Mouse (Mus musculus) CH12.LX (cell line): Measurements from ENCODE around the gene Rtel1. TPM values are rescaled to one million over a fixed set of nuclear protein-coding genes. Genes with fewer than 3 reads are reported as not detected.

Experiments
- DNase-seq: peaks from one replicate; pipeline ENCODE4 v3.0.0-alpha.2; 2013; ENCODE audit errors: extremely low read depth
- H3K27ac ChIP-seq: 2 replicates; pipeline ENCODE4 v1.5.1; 2012; ENCODE audit warnings: low read depth, mild to moderate bottlenecking, control low read depth, moderate library complexity; ENCODE audit not compliant: insufficient read depth
- H3K27me3 ChIP-seq: replicated peaks from 2 replicates; pipeline ENCODE3; 2012; ENCODE audit warnings: inconsistent platforms
- H3K36me3 ChIP-seq, 2 experiments: replicated peaks in 1 of 2; 2 replicates each; pipeline versions ENCODE3 to v1.6.1; 2012; ENCODE audit warnings: inconsistent platforms in 1 of 2, low read length in 1 of 2, mild to moderate bottlenecking in 1 of 2, mixed read lengths in 1 of 2, moderate library complexity in 1 of 2; ENCODE audit not compliant: control insufficient read depth in 1 of 2, insufficient read depth in 1 of 2
- H3K4me1 ChIP-seq, 2 experiments: 2 replicates each; pipeline ENCODE4 v1.6.1; 2012; ENCODE audit warnings: inconsistent platforms in 1 of 2, moderate library complexity in 1 of 2; ENCODE audit not compliant: insufficient read depth in 2 of 2, control insufficient read depth in 1 of 2
- H3K4me2 ChIP-seq: 2 replicates; pipeline ENCODE4 v1.6.1; 2012; ENCODE audit warnings: low read depth, mild to moderate bottlenecking, control low read depth; ENCODE audit not compliant: poor library complexity, insufficient read depth, severe bottlenecking
- H3K4me3 ChIP-seq, 3 experiments: fragments of 150-350 bp in 1 of 3; sonication (generic) in 1 of 3; replicated peaks in 1 of 3; 2 replicates each; pipeline versions ENCODE3 to v1.5.1; 2011 to 2012; ENCODE audit warnings: low read depth in 2 of 3, low read length in 2 of 3, mild to moderate bottlenecking in 2 of 3, moderate library complexity in 2 of 3, control low read depth in 1 of 3, improper control_type of control experiment in 1 of 3, inconsistent platforms in 1 of 3, mixed read lengths in 1 of 3; ENCODE audit not compliant: poor library complexity in 1 of 3
- H3K79me2 ChIP-seq: replicated peaks from 2 replicates; pipeline ENCODE4 v1.6.1; 2012; ENCODE audit warnings: mild to moderate bottlenecking, moderate library complexity; ENCODE audit not compliant: control insufficient read depth, poor library complexity, insufficient read depth, severe bottlenecking; ENCODE audit errors: extremely low read depth
- H3K9ac ChIP-seq: 2 replicates; pipeline ENCODE4 v1.6.1; 2012; ENCODE audit warnings: low read depth, mild to moderate bottlenecking, control low read depth, moderate library complexity; ENCODE audit not compliant: insufficient read depth
- H3K9me3 ChIP-seq: replicated peaks from 2 replicates; pipeline ENCODE3; 2012; ENCODE audit warnings: low read length, inconsistent platforms, mixed read lengths
- BHLHE40 ChIP-seq: IDR thresholded peaks from 2 replicates; pipeline ENCODE4 v1.6.1; 2011; ENCODE audit warnings: mild to moderate bottlenecking, low read depth, low read length, improper control_type of control experiment
- CHD1 ChIP-seq: IDR thresholded peaks from 2 replicates; pipeline ENCODE4 v1.6.1; 2012; ENCODE audit warnings: low read depth, low read length, improper control_type of control experiment, inconsistent platforms
- CHD2 ChIP-seq: IDR thresholded peaks from 2 replicates; pipeline ENCODE4 v1.6.1; 2011; ENCODE audit warnings: low read length, improper control_type of control experiment
- CTCF ChIP-seq, 2 experiments: IDR thresholded peaks in 1 of 2; conservative IDR thresholded peaks in 1 of 2; 2 replicates each; pipeline ENCODE4 v1.5.1; 2011 to 2012; ENCODE audit warnings: low read depth in 2 of 2, low read length in 2 of 2, improper control_type of control experiment in 1 of 2, inconsistent platforms in 1 of 2, mild to moderate bottlenecking in 1 of 2, moderate library complexity in 1 of 2
- E2F4 ChIP-seq: IDR thresholded peaks from 2 replicates; pipeline ENCODE4 v1.6.1; 2011; ENCODE audit warnings: low read depth, low read length, improper control_type of control experiment; ENCODE audit not compliant: insufficient replicate concordance
- ELF1 ChIP-seq: IDR thresholded peaks from 2 replicates; pipeline ENCODE4 v1.6.1; 2014; ENCODE audit warnings: low read depth, mild to moderate bottlenecking, inconsistent platforms, low read length, improper control_type of control experiment
- EP300 ChIP-seq: IDR thresholded peaks from 2 replicates; pipeline ENCODE4 v1.6.1; 2011; ENCODE audit warnings: low read length, improper control_type of control experiment
- ETS1 ChIP-seq: conservative IDR thresholded peaks from 2 replicates; pipeline ENCODE4 v1.6.1; 2012; ENCODE audit warnings: low read depth, mild to moderate bottlenecking, inconsistent platforms, low read length, improper control_type of control experiment, moderate library complexity
- GABPA ChIP-seq: IDR thresholded peaks from 2 replicates; pipeline ENCODE4 v1.6.1; 2012; ENCODE audit warnings: low read depth, low read length, improper control_type of control experiment, inconsistent platforms; ENCODE audit not compliant: insufficient replicate concordance
- HCFC1 ChIP-seq: IDR thresholded peaks from 2 replicates; pipeline ENCODE4 v1.6.1; 2012; ENCODE audit warnings: low read depth, mild to moderate bottlenecking, inconsistent platforms, low read length, improper control_type of control experiment
- IRF4 ChIP-seq: IDR thresholded peaks from 2 replicates; pipeline ENCODE4 v1.6.1; 2014; ENCODE audit warnings: low read depth, mild to moderate bottlenecking, inconsistent platforms, low read length, improper control_type of control experiment
- JUN ChIP-seq: IDR thresholded peaks from 2 replicates; pipeline ENCODE4 v1.6.1; 2011; ENCODE audit warnings: low read depth, mild to moderate bottlenecking, low read length, improper control_type of control experiment, moderate library complexity; ENCODE audit not compliant: insufficient read depth
- JUND ChIP-seq: conservative IDR thresholded peaks from 2 replicates; pipeline ENCODE4 v1.6.1; 2011; ENCODE audit warnings: low read depth, low read length, improper control_type of control experiment
- KAT2A ChIP-seq: IDR thresholded peaks from 2 replicates; pipeline ENCODE4 v1.6.1; 2012; ENCODE audit warnings: low read length, improper control_type of control experiment, inconsistent platforms; ENCODE audit not compliant: insufficient replicate concordance
- MAFK ChIP-seq: IDR thresholded peaks from 2 replicates; pipeline ENCODE4 v1.6.1; 2011; ENCODE audit warnings: low read length, improper control_type of control experiment; ENCODE audit not compliant: insufficient replicate concordance
- MAX ChIP-seq: IDR thresholded peaks from 2 replicates; pipeline ENCODE4 v1.6.1; 2011; ENCODE audit warnings: low read length, improper control_type of control experiment
- MAZ ChIP-seq: IDR thresholded peaks from 2 replicates; pipeline ENCODE4 v1.6.1; 2012; ENCODE audit warnings: low read depth, mild to moderate bottlenecking, inconsistent platforms, low read length, improper control_type of control experiment, moderate library complexity
- MEF2A ChIP-seq: IDR thresholded peaks from 2 replicates; pipeline ENCODE4 v1.6.1; 2014; ENCODE audit warnings: low read depth, mild to moderate bottlenecking, inconsistent platforms, low read length, improper control_type of control experiment, borderline replicate concordance
- MXI1 ChIP-seq: IDR thresholded peaks from 2 replicates; pipeline ENCODE4 v1.6.1; 2011; ENCODE audit warnings: mild to moderate bottlenecking, low read depth, low read length, improper control_type of control experiment
- MYC ChIP-seq: IDR thresholded peaks from 2 replicates; pipeline ENCODE4 v1.6.1; 2011; ENCODE audit warnings: low read depth, mild to moderate bottlenecking, improper control_type of control experiment, low read length
- NELFE ChIP-seq: IDR thresholded peaks from 2 replicates; pipeline ENCODE4 v1.6.1; 2011; ENCODE audit warnings: low read depth, low read length, improper control_type of control experiment
- NRF1 ChIP-seq: IDR thresholded peaks from 2 replicates; pipeline ENCODE4 v1.6.1; 2014; ENCODE audit warnings: low read depth, mild to moderate bottlenecking, inconsistent platforms, low read length, improper control_type of control experiment, moderate library complexity
- PAX5 ChIP-seq: IDR thresholded peaks from 2 replicates; pipeline ENCODE4 v1.6.1; 2012; ENCODE audit warnings: low read length, inconsistent platforms, mixed read lengths
- POLR2A ChIP-seq: IDR thresholded peaks from 2 replicates; pipeline ENCODE4 v1.6.1; 2011; ENCODE audit warnings: low read depth, mild to moderate bottlenecking, improper control_type of control experiment, low read length
- POLR2AphosphoS2 ChIP-seq: IDR thresholded peaks from 2 replicates; pipeline ENCODE4 v1.6.1; 2011; ENCODE audit warnings: low read depth, low read length, improper control_type of control experiment
- RAD21 ChIP-seq: IDR thresholded peaks from 2 replicates; pipeline ENCODE4 v1.6.1; 2011; ENCODE audit warnings: low read depth, mild to moderate bottlenecking, low read length, improper control_type of control experiment, moderate library complexity
- RCOR1 ChIP-seq: conservative IDR thresholded peaks from 2 replicates; pipeline ENCODE4 v1.6.1; 2012; ENCODE audit warnings: low read depth, mild to moderate bottlenecking, inconsistent platforms, low read length, improper control_type of control experiment
- SIN3A ChIP-seq: IDR thresholded peaks from 2 replicates; pipeline ENCODE4 v1.6.1; 2012; ENCODE audit warnings: low read length, improper control_type of control experiment, inconsistent platforms
- SMC3 ChIP-seq: IDR thresholded peaks from 2 replicates; pipeline ENCODE4 v1.6.1; 2011; ENCODE audit warnings: low read depth, low read length, improper control_type of control experiment
- TBP ChIP-seq: conservative IDR thresholded peaks from 2 replicates; pipeline ENCODE4 v1.6.1; 2011; ENCODE audit warnings: low read depth, low read length, improper control_type of control experiment
- TCF12 ChIP-seq: IDR thresholded peaks from 2 replicates; pipeline ENCODE4 v1.6.1; 2014; ENCODE audit warnings: low read depth, mild to moderate bottlenecking, inconsistent platforms, low read length, improper control_type of control experiment
- UBTF ChIP-seq: IDR thresholded peaks from 2 replicates; pipeline ENCODE4 v1.6.1; 2012; ENCODE audit warnings: low read depth, mild to moderate bottlenecking, inconsistent platforms, low read length, improper control_type of control experiment, moderate library complexity
- USF1 ChIP-seq: IDR thresholded peaks from 2 replicates; pipeline ENCODE4 v1.6.1; 2014; ENCODE audit warnings: low read depth, mild to moderate bottlenecking, inconsistent platforms, low read length, improper control_type of control experiment
- USF2 ChIP-seq: conservative IDR thresholded peaks from 2 replicates; pipeline ENCODE4 v1.6.1; 2011; ENCODE audit warnings: low read depth, low read length, improper control_type of control experiment
- ZC3H11A ChIP-seq: IDR thresholded peaks from 2 replicates; pipeline ENCODE4 v1.6.1; 2012; ENCODE audit warnings: low read depth, mild to moderate bottlenecking, inconsistent platforms, low read length, improper control_type of control experiment
- ZKSCAN1 ChIP-seq: IDR thresholded peaks from 2 replicates; pipeline ENCODE4 v1.6.1; 2012; ENCODE audit warnings: low read depth, inconsistent platforms, low read length, improper control_type of control experiment, borderline replicate concordance
- ZNF384 ChIP-seq: IDR thresholded peaks from 2 replicates; pipeline ENCODE4 v1.6.1; 2012; ENCODE audit warnings: low read depth, low read length, improper control_type of control experiment, inconsistent platforms
- dilution Hi-C: fragments of 300-500 bp; cut with MboI; formaldehyde crosslinking; loops from 2 replicates; pipeline ENCODE4 v1.14.3; 2020; ENCODE audit warnings: low sequenced_read_pairs; ENCODE audit not compliant: extremely low pct_unique_long_range_greater_than_20kb, extremely low pct_ligation_motif_present
- in situ Hi-C: fragments of 300-500 bp; cut with MboI; formaldehyde crosslinking; loops from 3 replicates; pipeline ENCODE4 v1.14.3; 2019; ENCODE audit warnings: low sequenced_read_pairs, low pct_ligation_motif_present, low pct_unique_long_range_greater_than_20kb, mixed read lengths
- polyA plus RNA-seq: library from polyadenylated mRNA; unstranded; fragments of >175 nt; gene quantifications from 2 replicates; pipeline ENCODE4 v1.2.1, GENCODE M21; 2012; ENCODE audit warnings: low read depth; ENCODE audit not compliant: insufficient read length
- total RNA-seq, 2 experiments: library from RNA; depleted of rRNA; stranded (reverse); fragments of 300-350 nt in 1 of 2; fragments of >200 nt in 1 of 2; gene quantifications; 2 replicates each; pipeline ENCODE4 v1.2.3; 2012 to 2014

The Rtel1 gene
- 65.4 and 83.8 TPM in 2 replicates for total RNA-seq (2012; rRNA removed)
- total RNA-seq (2014; rRNA removed): 67.6 and 74.9 TPM in 2 replicates
- polyA plus RNA-seq: 70.7 and 89.2 TPM in 2 replicates

DNA sequence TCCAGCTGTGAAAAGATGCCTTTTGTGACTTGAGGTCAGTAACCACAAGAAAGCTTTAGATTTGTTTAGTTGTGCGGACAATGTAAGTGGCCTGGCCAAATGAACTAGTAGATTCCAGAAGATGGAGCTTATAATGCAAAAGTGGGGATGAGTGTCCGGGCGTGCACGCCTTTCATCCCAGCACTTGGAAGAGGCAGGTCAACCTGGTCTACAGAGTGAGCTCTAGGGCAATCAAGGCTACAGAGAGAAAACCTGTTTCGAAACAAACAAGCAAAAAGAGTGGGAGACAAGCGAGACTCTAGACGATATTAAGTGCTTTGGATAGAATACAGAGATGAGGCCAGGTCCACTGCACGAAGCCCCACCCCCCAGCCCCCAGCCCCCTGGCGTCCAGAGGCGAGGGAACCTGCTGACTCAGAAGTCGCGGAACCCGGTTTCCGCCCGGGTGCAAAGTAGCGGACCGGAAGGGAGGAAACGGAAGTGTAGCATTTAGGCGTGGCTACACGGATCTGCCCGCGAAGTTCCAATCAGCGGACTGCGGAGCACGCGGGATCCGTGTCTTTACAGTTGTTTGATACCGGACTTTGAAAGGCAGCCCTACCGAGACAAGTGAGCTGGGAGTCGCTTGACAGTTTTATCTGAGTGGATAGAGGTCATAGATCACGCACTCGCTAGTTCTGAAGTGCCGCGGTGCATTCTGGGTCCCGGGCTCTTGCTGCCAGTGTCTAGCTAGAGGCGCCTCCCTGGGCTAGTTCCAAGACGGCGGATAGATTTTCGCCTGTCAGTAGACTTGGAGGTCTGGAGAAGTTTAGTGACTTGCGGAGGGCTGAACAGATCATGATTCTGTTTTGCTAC lies at the start of gene Rtel1:
Gene Rtel1, plus strand, starts transcription at position 492 of the 855 bp plus-strand sequence.
- Histone ChIP-seq H3K9me3 (no peaks in the 10 kb centered on the region), H3K4me1 (peaks cover 8 to 20% of the 10 kb centered on the region in 2 experiments), H3K4me3 (peak within 1 kb of the TSS; percentile 64 to 79 (median 73)), H3K79me2 (peaks cover 14% of the 10 kb centered on the region), H3K9ac (peak within 1 kb of the TSS; percentile 72), H3K27me3 (peaks cover 21% of the 10 kb centered on the region), H3K4me2 (peak within 1 kb of the TSS; percentile 92), H3K27ac (peak within 1 kb of the TSS; percentile 63; the same call in 1 of the 2 replicates), H3K36me3 (peaks cover 24 to 35% of the 10 kb centered on the region in 2 experiments)
- peak; percentile 90 for DNase-seq
- in situ Hi-C loops (loop anchor here (10.0 kb wide), 1 partner anchor 135 kb away; the partner anchor contains the start of gene Ppdpf), dilution Hi-C loops (no loop called here)
- peak; percentile 96 for TF ChIP-seq SIN3A
- TF ChIP-seq GABPA: no peak; the same call in 1 of the 2 replicates
- 0 out of 2 replicates have a peak, but pooled peaks have one; percentile 42 for TF ChIP-seq TCF12
- TF ChIP-seq MXI1: peak; percentile 99
- TF ChIP-seq USF1: no peak
- no peak for TF ChIP-seq CHD1
- TF ChIP-seq POLR2AphosphoS2: peak; percentile 66; the same call in 1 of the 2 replicates
- peak; percentile 87 for TF ChIP-seq HCFC1
- peak; percentile 81 for TF ChIP-seq NELFE
- TF ChIP-seq CHD2: no peak
- peak; percentile 79; the same call in 1 of the 2 replicates for TF ChIP-seq KAT2A
- TF ChIP-seq BHLHE40: no peak
- TF ChIP-seq MAFK: peak; percentile 93
- no peak for TF ChIP-seq RCOR1
- peak; percentile 91 for TF ChIP-seq POLR2A
- TF ChIP-seq MEF2A: no peak
- TF ChIP-seq JUN: no peak
- no peak for TF ChIP-seq ETS1
- no peak for TF ChIP-seq ZKSCAN1
- TF ChIP-seq PAX5: no peak
- TF ChIP-seq IRF4: peak; percentile 48; the same call in 1 of the 2 replicates
- no peak for TF ChIP-seq JUND
- TF ChIP-seq USF2: no peak
- peak; percentile 58 for TF ChIP-seq TBP
- peak; percentile 93 for TF ChIP-seq MYC
- TF ChIP-seq CTCF (conservative IDR thresholded peaks at IDR 0.05 in 1 of 2, IDR thresholded peaks at IDR 0.05 in 1 of 2; ENCODE audit: low read depth in 2 of 2, low read length in 2 of 2): no peak
- TF ChIP-seq MAZ: peak; percentile 78
- no peak for TF ChIP-seq SMC3
- TF ChIP-seq ZNF384: no peak
- no peak for TF ChIP-seq NRF1
- peak; percentile 84 for TF ChIP-seq ELF1
- no peak for TF ChIP-seq UBTF
- no peak for TF ChIP-seq ZC3H11A
- TF ChIP-seq EP300: no peak
- TF ChIP-seq MAX: peak; percentile 85
- TF ChIP-seq E2F4: 0 out of 2 replicates have a peak, but pooled peaks have one; percentile 89
- no peak; the same call in 1 of the 2 replicates for TF ChIP-seq RAD21
